12 mouse cellular contexts compared by ENCODE assay signal in the genomic region with DNA sequence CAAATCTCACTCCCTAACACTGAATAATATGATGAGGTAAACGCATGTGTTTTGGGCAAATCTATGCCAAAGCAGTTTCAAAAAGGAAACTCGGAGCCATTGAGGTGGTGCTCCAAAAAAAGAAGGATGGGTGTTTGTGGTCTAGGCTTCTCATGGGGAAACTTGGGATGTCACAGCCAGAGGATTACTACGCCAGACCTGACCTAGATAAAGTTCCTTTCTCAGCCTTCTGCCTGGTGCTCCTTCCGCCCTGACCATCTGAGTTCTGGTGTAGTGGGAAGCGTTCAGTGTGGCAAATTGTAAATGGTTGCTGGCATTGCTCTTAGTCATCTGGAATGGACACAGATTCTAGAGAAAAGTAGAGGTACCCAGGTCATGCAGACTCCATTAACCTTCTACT.
"Had no signal": no experiment of that assay in that cellular context is flagged by ENCODE, and none has a peak within 500 bp of the region (broad histone marks: within the 10 kb centered on the region; RNA-seq: fewer than 3 reads in every experiment).

No protein-coding gene starts in this region.

- DNase-seq: retina, postnatal 1 day; right cerebral cortex, adult 18-20 months; right cerebral cortex, postnatal 14 days; right cerebral cortex, postnatal 25 days; right cerebral cortex, postnatal 4 days; spleen, adult 18-20 months; thymus, adult 18-20 months; thymus, adult 2 months; thymus, postnatal 14 days; thymus, postnatal 25 days; thymus, postnatal 36 days; thymus, postnatal 4 days had no signal
